Mouse (Mus musculus): ENCODE measurements at regions not wholly inside any gene's neighbourhood (a gene's known extent, or its start where the extent isn't known, plus 50 kb on each side); places are given as distances from the start of the nearest gene placed in this dataset.

GRCm38 (mm10) chr6:145310601-145311000 is 60.6 kb upstream of the Kras start:
- DNase-seq: no peak

- DNase-seq: no peak
Observed at GRCm38 (mm10) chr6:145309025-145309424, 59.0 kb upstream of the Kras start.

GRCm38 (mm10) chr6:145307237-145307636 is 57.2 kb upstream of the Kras start:
- DNase-seq: no peak

GRCm38 (mm10) chr6:145306331-145307124 is 56.5 kb upstream of the Kras start:
- DNase-seq: no peak

- DNase-seq: no peak
Observed at GRCm38 (mm10) chr6:145305669-145306068, 55.6 kb upstream of the Kras start.

GRCm38 (mm10) chr6:145303641-145304070 is 53.6 kb upstream of the Kras start:
- DNase-seq: peak; percentile 10 to 27

GRCm38 (mm10) chr6:145302907-145303640 is 53.0 kb upstream of the Kras start:
- no peak for DNase-seq

- DNase-seq: no peak
Observed at GRCm38 (mm10) chr6:145302105-145302504, 52.1 kb upstream of the Kras start.

GRCm38 (mm10) chr6:145300266-145300858 is 50.3 kb upstream of the Kras start:
- DNase-seq: no peak

Data from cerebellum, adult 18-20 months (tissue).